Mouse (Mus musculus) forebrain, postnatal 0 days (tissue): Measurements from ENCODE around the gene Acap2. TPM values are rescaled to one million over a fixed set of nuclear protein-coding genes. Genes with fewer than 3 reads are reported as not detected.

Experiments
- ATAC-seq: fragments of 200-750 bp; cut with Nextera tagmentation; 2 replicates; pipeline ENCODE4 v1.8.0; 2017; ENCODE audit warnings: mild to moderate bottlenecking, moderate library complexity
- DNase-seq: peaks from one replicate; pipeline ENCODE4 v3.0.0-alpha.2; 2015
- H3K27ac ChIP-seq: fragments of 300-500 bp; sonication (generic); 2 replicates; pipeline ENCODE4 v1.5.1; 2014; ENCODE audit warnings: low read depth, mild to moderate bottlenecking, antibody characterized with exemption, low read length, moderate library complexity, mixed read lengths
- H3K27me3 ChIP-seq: fragments of 300-500 bp; sonication (generic); 2 replicates; pipeline ENCODE4 v1.6.1; 2014; ENCODE audit warnings: mild to moderate bottlenecking, low read length, mixed read lengths; ENCODE audit not compliant: insufficient read depth
- H3K36me3 ChIP-seq: fragments of 300-500 bp; sonication (generic); 2 replicates; pipeline ENCODE4 v1.6.1; 2014; ENCODE audit warnings: mild to moderate bottlenecking, moderate library complexity; ENCODE audit not compliant: insufficient read depth
- H3K4me1 ChIP-seq: fragments of 300-500 bp; sonication (generic); 2 replicates; pipeline ENCODE4 v1.6.1; 2014; ENCODE audit warnings: antibody characterized with exemption; ENCODE audit not compliant: insufficient read depth
- H3K4me2 ChIP-seq: fragments of 300-500 bp; sonication (generic); 2 replicates; pipeline ENCODE4 v1.6.1; 2014; ENCODE audit warnings: low read depth, mild to moderate bottlenecking, moderate library complexity
- H3K4me3 ChIP-seq: fragments of 300-500 bp; sonication (generic); 2 replicates; pipeline ENCODE4 v1.5.1; 2014; ENCODE audit warnings: low read depth, low read length, mixed read lengths
- H3K9ac ChIP-seq: fragments of 300-500 bp; sonication (generic); 2 replicates; pipeline ENCODE4 v1.6.1; 2014; ENCODE audit warnings: mild to moderate bottlenecking
- H3K9me3 ChIP-seq: fragments of 300-500 bp; sonication (generic); 2 replicates; pipeline ENCODE4 v1.6.1; 2016; ENCODE audit warnings: low read length
- CTCF ChIP-seq: sonication (generic); IDR thresholded peaks from 2 replicates; pipeline ENCODE4 v1.5.1; 2016; ENCODE audit warnings: antibody characterized with exemption, control low read depth, low read depth
- WGBS: fragments of 180-500 bp; shearing (Covaris S2); extraction: QIAGEN DNeasy Blood & Tissue Kit; methylation state at CpG from one replicate; pipeline ENCODE4 v1.1.7; 2014; 5-methylcytosine and 5-hydroxymethylcytosine counted together
- polyA plus RNA-seq: library from polyadenylated mRNA; unstranded; fragments of >200 nt; fragmentation: Nextera tagmentation; extraction: Ambion mirVana; gene quantifications from 2 replicates; pipeline ENCODE4 v1.2.1, GENCODE M21; 2015
- total RNA-seq: library from RNA; depleted of rRNA; stranded (reverse); fragments of >200 nt; gene quantifications from 2 replicates; pipeline ENCODE4 v1.2.3, GENCODE M21; 2014

The Acap2 gene
- total and polyA plus RNA-seq, 2 experiments from 2014 or later: 8.8 to 33.6 TPM

DNA sequence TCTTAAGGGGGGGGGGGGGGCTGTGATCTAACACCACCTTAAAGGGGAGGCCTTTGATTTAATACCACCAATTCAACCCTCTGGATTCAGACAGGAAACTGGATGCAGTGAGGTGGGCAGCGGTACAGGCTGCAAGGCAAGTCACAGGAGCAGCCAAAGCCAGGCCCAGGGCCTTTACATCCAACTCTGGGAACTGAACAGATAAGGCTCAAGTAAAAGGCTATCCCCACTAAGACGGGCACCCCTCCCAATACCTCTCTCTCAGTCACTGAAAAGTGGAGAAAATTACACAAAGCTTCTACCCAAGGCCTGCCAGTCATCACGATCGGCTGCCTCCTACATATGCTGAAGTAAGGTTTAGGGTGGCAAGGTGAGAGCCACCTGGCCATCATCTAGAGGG is 141.3 kb downstream of the Acap2 start:
- Histone ChIP-seq H3K36me3 (no peaks in the 10 kb centered on the region), H3K4me3 (no peak overlapping the region), H3K4me1 (no peaks in the 10 kb centered on the region), H3K4me2 (no peak overlapping the region), H3K27me3 (no peaks in the 10 kb centered on the region), H3K27ac (no peak overlapping the region), H3K9ac (no peak overlapping the region), H3K9me3 (no peaks in the 10 kb centered on the region)
- DNase-seq (no peak), ATAC-seq (no peak)
- TF ChIP-seq CTCF: no peak
- 81% methylated on average over 4 of the region's 4 CpGs for WGBS

- DNase-seq (no peak), ATAC-seq (no peak)
- WGBS: 77% methylated on average over 6 of the region's 6 CpGs
- H3K9me3 ChIP-seq: no peaks in the 10 kb centered on the region
- H3K4me2 ChIP-seq: no peak overlapping the region
- no peaks in the 10 kb centered on the region for H3K4me1 ChIP-seq
- no peaks in the 10 kb centered on the region for H3K36me3 ChIP-seq
- TF ChIP-seq CTCF: no peak
- H3K4me3 ChIP-seq: no peak overlapping the region
- no peaks in the 10 kb centered on the region for H3K27me3 ChIP-seq
- H3K9ac ChIP-seq: no peak overlapping the region
- no peak overlapping the region for H3K27ac ChIP-seq
These were observed 148.2 kb downstream of the Acap2 start for GRCm38 (mm10) chr16:31052812-31053211.

GRCm38 (mm10) chr16:31052177-31052726 is 148.8 kb downstream of the Acap2 start:
- no peak for DNase-seq
- Histone ChIP-seq H3K9ac (no peak overlapping the region), H3K27ac (no peak overlapping the region), H3K4me2 (no peak overlapping the region), H3K27me3 (no peaks in the 10 kb centered on the region), H3K36me3 (no peaks in the 10 kb centered on the region), H3K4me3 (no peak overlapping the region), H3K9me3 (no peaks in the 10 kb centered on the region), H3K4me1 (no peaks in the 10 kb centered on the region)
- 69% methylated on average over 7 of the region's 7 CpGs for WGBS
- no peak for ATAC-seq
- 0 out of 2 replicates have a peak, but pooled peaks have one; percentile 10 for TF ChIP-seq CTCF

DNA sequence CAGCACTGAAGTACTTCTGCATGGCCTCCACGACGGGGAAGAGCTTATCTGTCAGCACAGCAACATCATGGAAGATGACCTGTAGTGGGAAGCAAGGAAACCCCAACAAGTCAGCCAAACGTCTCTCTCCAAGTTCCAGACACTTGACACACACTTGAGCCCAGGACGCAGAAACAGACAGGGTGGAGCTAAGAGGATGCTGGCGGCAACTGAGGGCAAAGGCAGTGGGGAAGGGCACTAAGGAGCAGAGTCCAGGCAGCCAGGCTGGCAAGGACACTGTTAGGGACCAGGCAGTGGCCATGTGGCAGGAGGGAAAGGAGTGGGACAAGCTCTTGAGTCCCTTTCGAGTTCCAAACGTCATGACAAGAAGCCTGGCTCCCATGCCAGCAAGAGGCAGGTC is 150.3 kb downstream of the Acap2 start:
- H3K9ac ChIP-seq: no peak overlapping the region
- 89% methylated on average over 7 of the region's 7 CpGs for WGBS
- H3K4me2 ChIP-seq: no peak overlapping the region
- H3K36me3 ChIP-seq: no peaks in the 10 kb centered on the region
- no peaks in the 10 kb centered on the region for H3K27me3 ChIP-seq
- no peak overlapping the region for H3K27ac ChIP-seq
- no peaks in the 10 kb centered on the region for H3K9me3 ChIP-seq
- DNase-seq (no peak), ATAC-seq (no peak)
- TF ChIP-seq CTCF: no peak
- no peak overlapping the region for H3K4me3 ChIP-seq
- no peaks in the 10 kb centered on the region for H3K4me1 ChIP-seq

- ATAC-seq (no peak), DNase-seq (no peak)
- H3K4me3 ChIP-seq: no peak overlapping the region
- H3K27me3 ChIP-seq: no peaks in the 10 kb centered on the region
- H3K9ac ChIP-seq: no peak overlapping the region
- no peak overlapping the region for H3K4me2 ChIP-seq
- H3K4me1 ChIP-seq: no peaks in the 10 kb centered on the region
- WGBS: 90% methylated on average over 6 of the region's 6 CpGs
- H3K9me3 ChIP-seq: no peaks in the 10 kb centered on the region
- no peak overlapping the region for H3K27ac ChIP-seq
- no peak for TF ChIP-seq CTCF
- H3K36me3 ChIP-seq: no peaks in the 10 kb centered on the region
These were observed 152.9 kb downstream of the Acap2 start for GRCm38 (mm10) chr16:31048194-31048593.

GRCm38 (mm10) chr16:31047186-31047898 is 153.7 kb downstream of the Acap2 start:
- Histone ChIP-seq H3K9ac (no peak overlapping the region), H3K27ac (no peak overlapping the region), H3K9me3 (no peaks in the 10 kb centered on the region), H3K36me3 (no peaks in the 10 kb centered on the region), H3K4me3 (no peak overlapping the region), H3K4me2 (no peak overlapping the region), H3K27me3 (no peaks in the 10 kb centered on the region), H3K4me1 (no peaks in the 10 kb centered on the region)
- 72% methylated on average over 10 of the region's 10 CpGs for WGBS
- DNase-seq: no peak
- no peak for ATAC-seq
- no peak for TF ChIP-seq CTCF

- Histone ChIP-seq H3K27me3 (no peaks in the 10 kb centered on the region), H3K4me3 (no peak overlapping the region), H3K9ac (no peak overlapping the region), H3K4me1 (no peaks in the 10 kb centered on the region), H3K9me3 (no peaks in the 10 kb centered on the region), H3K27ac (0 out of 2 replicates have a peak overlapping the region, but pooled peaks have one; percentile 40), H3K36me3 (no peaks in the 10 kb centered on the region), H3K4me2 (no peak overlapping the region)
- peak; percentile 60; the same call in 1 of the 2 replicates for ATAC-seq
- WGBS: 60% methylated on average over 14 of the region's 14 CpGs
- TF ChIP-seq CTCF: no peak
- DNase-seq: peak; percentile 27
These were observed 154.8 kb downstream of the Acap2 start for GRCm38 (mm10) chr16:31046217-31046659.
